Mouse (Mus musculus) T-cell, adult 2 months (primary cell): ENCODE measurements around the gene Ankub1.
A peak's percentile ranks its signal among the peaks of the same experiment; 100 is the strongest.

Experiments used
- DNase-seq: peaks from one replicate; pipeline ENCODE4 v3.0.0; 2022; ENCODE audit warnings: low spot score

The Ankub1 gene

GRCm38 (mm10) chr3:57692719-57693118 is at the start of gene Ankub1:
Gene Ankub1 (minus strand): TSS chr3:57692799.
- DNase-seq: no peak

GRCm38 (mm10) chr3:57739830-57740229 is 47.2 kb upstream of the Ankub1 start:
- DNase-seq: no peak

GRCm38 (mm10) chr3:57736419-57737095 is 44.0 kb upstream of the Ankub1 start:
- no peak for DNase-seq

- DNase-seq: peak; percentile 91
Measured at GRCm38 (mm10) chr3:57735511-57736370, 43.1 kb upstream of the Ankub1 start, which contains the start of gene Rnf13. Gene Rnf13 (plus strand): TSS chr3:57736062.

GRCm38 (mm10) chr3:57732206-57732915 is 39.8 kb upstream of the Ankub1 start:
- no peak for DNase-seq

- DNase-seq: no peak
Measured at GRCm38 (mm10) chr3:57714151-57714550, 21.6 kb upstream of the Ankub1 start.

- no peak for DNase-seq
Measured at GRCm38 (mm10) chr3:57696779-57697178, 4.2 kb upstream of the Ankub1 start.

- no peak for DNase-seq
Measured at GRCm38 (mm10) chr3:57696249-57696648, 3.6 kb upstream of the Ankub1 start.

GRCm38 (mm10) chr3:57691772-57692171 is 827 bp downstream of the Ankub1 start:
- no peak for DNase-seq

- DNase-seq: no peak
Measured at GRCm38 (mm10) chr3:57677786-57678185, 14.8 kb downstream of the Ankub1 start.

GRCm38 (mm10) chr3:57674075-57674474 is 18.5 kb downstream of the Ankub1 start:
- no peak for DNase-seq

- DNase-seq: no peak
Measured at GRCm38 (mm10) chr3:57673586-57673985, 19.0 kb downstream of the Ankub1 start.

- peak; percentile 42 for DNase-seq
Measured at GRCm38 (mm10) chr3:57667054-57667723, 25.4 kb downstream of the Ankub1 start.

- no peak for DNase-seq
Measured at GRCm38 (mm10) chr3:57665880-57666279, 26.7 kb downstream of the Ankub1 start.

- no peak for DNase-seq
Measured at GRCm38 (mm10) chr3:57664682-57665081, 27.9 kb downstream of the Ankub1 start.

- no peak for DNase-seq
Measured at GRCm38 (mm10) chr3:57663731-57664130, 28.9 kb downstream of the Ankub1 start.

GRCm38 (mm10) chr3:57658608-57659007 is 34.0 kb downstream of the Ankub1 start:
- no peak for DNase-seq

- DNase-seq: no peak
Measured at GRCm38 (mm10) chr3:57653646-57654045, 39.0 kb downstream of the Ankub1 start.

GRCm38 (mm10) chr3:57652485-57652884 is 40.1 kb downstream of the Ankub1 start:
- no peak for DNase-seq

- DNase-seq: no peak
Measured at GRCm38 (mm10) chr3:57651865-57652259, 40.7 kb downstream of the Ankub1 start.

GRCm38 (mm10) chr3:57651231-57651864 is 41.3 kb downstream of the Ankub1 start, which contains the start of gene Commd2:
Gene Commd2 (minus strand): TSS chr3:57651715.
- peak; percentile 86 for DNase-seq
